Mouse (Mus musculus) spleen, postnatal 14 days (tissue): Measurements from ENCODE around the gene Esp6.
"Not testable (repeated sequence)": the region's sequence is repeated elsewhere in the genome, so short reads cannot be mapped to it uniquely, and the experiment has no call there.

Experiments
- DNase-seq, 2 experiments: peaks; one replicate each; pipeline ENCODE4 v3.0.0; 2021 to 2022; ENCODE audit warnings: low spot score in 2 of 2

Esp6 gene

DNA sequence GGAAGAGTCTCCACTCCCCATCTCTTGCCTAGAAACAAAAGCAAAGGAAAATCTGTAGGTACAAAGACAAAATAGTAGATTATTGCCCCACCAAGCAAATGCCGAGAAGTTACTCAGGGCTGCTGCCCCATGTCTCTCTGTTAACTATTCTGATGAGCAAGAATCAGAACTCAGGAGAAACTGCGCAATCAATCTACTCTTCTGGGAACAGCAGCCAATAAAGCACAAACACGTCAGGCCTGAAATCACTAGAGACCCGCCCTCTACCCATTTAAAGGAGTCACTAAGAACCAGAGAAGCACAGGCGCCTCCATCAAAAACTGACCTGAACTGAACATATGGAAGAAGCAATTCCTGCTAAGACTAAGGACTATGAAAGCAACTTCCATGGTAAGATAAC lies at the start of gene Esp6:
Esp6 (plus strand) TSS at position 301 of the 400 bp plus-strand sequence.
- no peak for DNase-seq

DNA sequence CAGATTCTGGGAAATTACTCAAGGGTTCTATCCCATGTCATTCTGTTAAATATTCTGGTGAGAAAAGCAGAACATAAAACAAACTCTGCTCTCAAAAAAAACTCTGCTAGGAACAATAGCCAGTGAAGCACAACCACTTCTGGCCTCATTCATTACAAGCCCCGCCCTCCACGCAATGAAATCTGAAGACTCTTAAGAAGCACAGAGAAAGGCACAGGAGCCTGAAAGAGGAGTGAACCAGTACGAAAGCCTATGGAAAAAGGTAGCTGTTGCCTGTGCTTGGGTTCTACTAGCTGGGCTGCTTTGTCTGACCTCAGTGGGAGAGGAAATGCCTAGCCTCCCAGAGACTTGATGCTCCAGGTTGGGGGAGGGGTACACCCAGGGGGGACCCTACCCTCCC lies 41.5 kb upstream of the Esp6 start, which contains the start of gene Esp8:
Esp8 (plus strand) TSS at position 205 of the 400 bp plus-strand sequence.
- DNase-seq = no peak

DNA sequence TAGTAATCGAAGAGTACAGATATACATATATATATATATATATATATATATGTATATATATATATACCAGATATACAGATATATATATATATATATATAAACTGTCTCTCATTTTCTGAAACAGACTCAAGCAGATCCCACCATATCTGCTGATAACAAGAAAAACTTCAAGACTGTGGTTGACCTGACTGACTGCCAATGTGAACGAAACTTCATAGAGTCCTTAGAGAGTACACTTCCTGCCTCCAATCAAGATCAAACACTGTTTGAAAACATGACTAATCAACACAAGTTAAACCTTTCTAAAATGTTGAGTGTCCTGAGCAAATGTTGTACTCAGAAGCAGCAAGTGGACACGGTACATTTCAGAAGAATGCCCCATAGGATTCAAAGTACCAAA lies 31.5 kb upstream of the Esp6 start:
- DNase-seq = no peak

- no peak for DNase-seq
Measured at GRCm38 (mm10) chr17:40531147-40531546, 30.2 kb upstream of the Esp6 start.

DNA sequence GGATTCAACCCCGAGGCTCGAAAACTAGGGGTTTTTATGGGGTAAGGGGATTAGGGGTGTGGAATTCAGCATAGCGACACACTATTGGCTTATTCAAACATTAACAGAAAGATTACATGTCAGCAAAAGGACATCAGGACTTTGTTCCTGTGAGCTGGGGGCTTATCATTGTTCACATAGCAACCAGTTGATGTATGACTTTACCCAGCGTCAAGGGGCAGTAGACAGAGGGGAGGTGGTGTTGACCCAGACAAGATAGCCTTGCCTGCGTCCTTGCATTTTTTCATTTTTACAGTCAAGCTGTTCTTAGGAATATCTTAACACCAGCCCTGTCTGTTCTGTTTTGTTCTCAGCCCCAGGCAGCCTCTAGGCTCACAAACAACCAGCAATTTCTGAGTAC lies 14.3 kb upstream of the Esp6 start:
- not testable (repeated sequence) for DNase-seq

DNA sequence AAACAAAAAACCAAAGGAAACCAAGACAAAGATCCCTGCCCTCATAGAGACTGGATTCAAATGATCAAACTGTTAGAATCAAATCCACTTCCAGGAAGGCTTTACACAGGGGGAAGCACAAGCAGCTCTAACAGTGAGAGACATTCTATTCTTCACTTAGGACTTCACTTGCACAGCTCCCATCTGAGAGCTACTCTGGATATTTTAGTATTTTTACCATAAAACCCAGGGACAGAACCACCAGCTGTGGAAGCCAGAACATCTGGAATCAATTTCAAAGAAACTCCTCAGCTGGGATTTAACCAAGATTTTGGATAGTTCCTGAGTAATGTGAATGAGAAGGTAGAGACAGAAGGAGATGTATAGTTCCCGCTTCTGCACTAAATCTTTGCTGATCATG lies 7.8 kb upstream of the Esp6 start:
- DNase-seq = no peak

- DNase-seq = not testable (repeated sequence)
Measured at GRCm38 (mm10) chr17:40583906-40584305, 22.6 kb downstream of the Esp6 start.

GRCm38 (mm10) chr17:40591297-40591696 lies 30.0 kb downstream of the Esp6 start:
- DNase-seq = no peak

DNA sequence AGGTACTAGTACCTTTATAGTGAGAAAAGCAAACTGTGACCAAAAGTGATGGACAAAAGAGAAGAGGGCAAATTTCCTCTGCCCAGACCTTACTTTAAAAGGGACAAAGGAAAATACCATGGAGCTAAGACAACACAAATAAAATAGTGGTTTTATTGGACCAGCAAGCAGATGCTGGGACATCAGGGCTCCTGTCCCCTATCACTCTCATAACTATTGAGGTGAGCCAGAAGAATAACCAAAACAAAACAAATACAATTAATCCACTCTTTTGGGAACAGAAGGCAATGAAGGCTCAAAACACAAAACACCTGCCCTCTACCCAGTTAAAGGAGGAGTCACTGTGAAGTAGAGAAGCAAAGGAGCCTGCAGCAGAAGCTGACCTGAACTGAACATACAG lies 37.0 kb downstream of the Esp6 start, which contains the start of gene Esp4:
Esp4 (plus strand) TSS at position 301 of the 400 bp plus-strand sequence.
- DNase-seq = no peak
